Mouse (Mus musculus): ENCODE data around the gene Pla2g1b.

- TF ChIP-seq CTCF (IDR thresholded peaks at IDR 0.05; ENCODE audit: low read depth, low read length) (no peak), EP300 (IDR thresholded peaks at IDR 0.05; ENCODE audit: insufficient read depth, low read depth, low read length) (no peak), POLR2A (IDR thresholded peaks at IDR 0.05; ENCODE audit: insufficient read depth, low read length) (no peak)
These were observed 10.2 kb upstream of the Pla2g1b start for GRCm38 (mm10) chr5:115455838-115456237.
